Mouse (Mus musculus) induced T-regulatory cell, adult 2 months (primary cell): ENCODE results near the gene Sgpp1.

ENCODE experiments used
- DNase-seq: peaks from one replicate; pipeline ENCODE4 v3.0.0-alpha.2; 2012; ENCODE audit warnings: low read depth

Gene Sgpp1

DNA sequence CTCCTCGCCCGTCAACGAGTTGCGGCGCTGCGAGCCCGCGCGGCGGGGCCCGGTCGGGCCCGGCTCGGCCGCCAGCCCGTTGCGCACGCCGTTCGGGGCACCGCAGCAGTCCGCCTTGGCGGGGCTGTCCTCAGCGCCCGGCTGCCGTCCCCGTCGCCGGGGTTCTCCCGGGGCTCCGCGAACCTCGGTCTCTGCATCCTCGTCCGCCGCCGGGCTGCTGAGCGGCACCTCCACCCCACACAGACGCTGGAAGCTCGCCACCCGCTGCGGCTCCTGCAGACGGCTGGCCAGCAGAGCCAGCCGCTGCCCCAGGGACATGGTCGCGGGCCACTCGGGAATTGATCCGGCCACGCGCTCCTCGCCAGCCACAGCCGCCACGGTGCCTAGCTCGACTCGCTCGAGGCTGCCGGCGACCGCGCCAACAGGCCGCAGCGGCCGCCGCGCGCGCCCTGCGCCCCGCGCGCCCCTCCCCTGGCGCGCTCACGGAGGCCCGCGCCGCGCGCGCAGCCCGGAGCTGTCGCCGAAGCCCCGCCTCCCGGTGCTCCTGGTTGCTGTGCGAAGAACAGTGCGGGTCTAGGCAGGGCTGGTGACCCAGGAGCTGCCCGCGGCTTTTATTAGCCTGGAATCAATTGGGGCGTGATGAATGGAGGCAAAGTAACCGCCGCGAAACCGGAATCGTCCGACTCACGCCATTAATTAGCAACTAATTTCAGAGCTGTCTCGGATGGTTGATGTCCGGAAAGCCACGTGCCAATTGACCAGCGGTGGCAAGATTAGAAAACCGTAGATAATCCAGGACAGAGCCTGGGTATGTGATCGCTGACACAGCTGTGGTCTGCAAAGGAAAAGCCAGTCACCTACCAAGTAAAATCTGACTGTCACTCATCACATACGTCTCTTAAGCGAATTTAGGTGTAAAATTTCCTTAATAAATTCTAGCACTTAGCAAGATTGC lies at the start of gene Sgpp1:
Sgpp1 (minus strand) TSS at position 484 of the 955 bp plus-strand sequence.
- DNase-seq, result peak; percentile 90

DNA sequence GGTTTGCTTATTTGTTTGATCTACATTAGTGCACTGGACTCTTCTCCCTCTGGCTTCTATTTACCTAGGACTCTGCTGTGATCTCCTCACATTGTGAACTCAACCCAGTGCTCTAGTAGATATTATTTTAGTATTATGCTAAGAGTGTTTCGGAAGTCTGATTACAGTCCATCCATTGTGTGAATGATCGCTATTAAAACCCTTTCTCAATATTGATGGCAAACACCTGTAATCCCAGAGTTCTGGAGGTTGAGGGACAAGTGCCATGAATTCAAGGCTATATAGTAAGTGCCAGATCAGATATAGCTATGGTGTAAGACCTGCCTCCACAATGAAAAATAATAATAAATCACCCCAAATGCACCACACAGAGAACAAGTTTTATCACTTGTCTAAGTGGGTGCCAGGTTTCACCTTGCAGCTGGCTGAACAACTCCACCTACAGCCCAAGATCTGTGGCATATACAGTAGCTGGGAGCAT lies 48.8 kb upstream of the Sgpp1 start:
- DNase-seq, result no peak

DNA sequence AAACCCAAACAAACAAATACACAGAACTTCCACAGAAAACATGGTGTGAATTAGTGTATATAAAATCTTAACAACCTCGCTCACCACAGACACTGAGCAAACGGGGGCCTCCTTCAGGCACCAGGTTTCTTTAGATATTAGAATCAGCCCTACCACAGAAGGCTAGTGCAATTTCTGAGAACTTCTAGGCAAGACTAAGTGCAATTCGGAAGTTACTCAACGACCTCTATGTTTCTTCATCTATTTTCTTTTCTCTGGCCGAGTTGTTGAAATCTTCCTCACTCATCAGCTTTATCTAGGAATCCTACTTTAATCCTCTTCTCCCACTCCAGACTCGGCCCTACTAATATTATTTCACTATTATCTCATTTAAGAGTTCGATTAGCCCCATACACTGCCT lies 46.5 kb upstream of the Sgpp1 start:
- DNase-seq, result no peak

DNA sequence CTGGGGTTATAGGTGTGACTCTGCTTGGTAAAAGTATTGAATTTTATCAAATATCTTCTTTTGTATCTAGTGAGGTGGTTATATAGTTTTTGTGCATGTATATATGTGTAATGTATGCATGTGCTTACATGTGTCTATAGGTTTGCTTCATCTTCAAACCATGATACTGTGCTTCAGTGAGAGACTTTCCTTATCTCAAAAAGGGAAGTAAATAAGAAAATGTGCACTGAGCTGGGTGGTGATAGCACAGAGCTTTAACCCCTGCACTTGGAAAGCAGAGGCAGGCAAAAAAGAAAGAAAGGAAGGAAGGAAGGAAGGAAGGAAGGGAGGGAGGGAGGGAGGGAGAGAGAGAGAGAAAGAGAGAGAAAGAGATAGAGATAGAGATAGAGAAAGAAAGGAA lies 45.9 kb upstream of the Sgpp1 start:
- DNase-seq, result no peak

DNA sequence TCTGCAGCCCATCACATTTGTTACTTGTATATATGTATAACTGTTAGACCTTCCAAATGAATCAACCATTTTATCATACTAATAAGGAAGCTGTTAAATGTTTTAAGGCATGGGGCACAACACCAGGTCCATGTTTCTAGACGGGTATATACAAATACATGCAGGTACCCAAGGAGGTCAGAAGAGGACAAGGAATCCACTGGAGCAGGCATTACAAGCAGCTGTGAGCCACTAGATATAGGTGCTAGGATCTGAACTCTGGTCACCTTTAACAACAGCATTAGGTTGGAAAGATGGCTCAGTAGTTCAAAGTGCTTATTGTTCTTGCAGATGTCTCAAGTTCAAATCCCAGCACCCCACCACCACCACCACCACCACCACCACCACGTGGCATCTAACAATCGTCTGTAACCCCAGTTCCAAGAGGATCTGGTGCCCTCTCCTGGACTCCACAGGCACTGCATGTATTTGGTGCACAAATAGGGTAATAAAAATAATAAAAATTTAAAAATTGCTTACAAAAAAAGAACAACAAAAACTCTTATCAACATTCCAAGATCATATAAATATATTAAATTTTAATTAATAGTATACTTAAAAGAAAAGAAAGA lies 37.0 kb upstream of the Sgpp1 start:
- peak; percentile 78 for DNase-seq

DNA sequence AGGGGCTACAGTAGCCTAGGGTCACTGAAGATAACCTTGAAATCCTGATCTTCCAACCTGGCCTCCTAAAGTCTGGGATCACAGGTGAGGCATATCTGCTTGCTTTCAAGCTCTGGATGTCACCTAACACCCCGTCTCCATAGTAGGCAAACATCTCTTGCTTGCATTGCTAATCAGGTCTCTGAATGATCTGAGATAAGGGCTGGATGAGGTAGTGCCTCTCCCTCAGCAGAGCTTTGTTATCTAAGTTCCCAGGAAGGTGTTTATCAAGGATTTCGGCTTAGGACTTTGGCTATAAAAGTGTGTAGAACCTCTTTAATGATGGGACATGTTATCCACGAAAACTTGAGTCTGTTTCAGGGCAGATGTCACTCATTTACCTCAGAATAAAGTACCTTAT lies 35.9 kb upstream of the Sgpp1 start:
- DNase-seq, result no peak

DNA sequence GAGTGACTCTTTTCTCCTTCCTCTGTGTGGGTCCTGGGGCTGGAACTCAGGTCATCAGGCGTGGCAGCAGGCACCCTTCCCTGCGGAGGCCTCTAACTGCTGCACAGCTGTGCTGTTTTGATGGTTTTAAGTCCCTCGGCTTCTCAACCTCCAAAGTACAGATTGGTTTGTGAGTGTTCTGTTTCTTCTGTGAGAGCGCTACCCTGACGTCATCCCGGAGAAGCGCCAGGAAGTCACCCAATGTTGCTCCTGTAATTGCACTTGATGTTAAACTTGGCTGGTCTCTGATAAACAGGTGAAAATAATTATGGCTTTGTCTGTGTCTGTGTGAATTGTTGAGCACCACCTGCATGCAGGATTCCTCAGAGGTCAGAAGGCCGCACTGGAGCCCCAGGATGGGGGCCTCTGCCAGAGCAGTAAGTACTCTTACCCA lies 31.4 kb upstream of the Sgpp1 start:
- DNase-seq, result peak; percentile 54

DNA sequence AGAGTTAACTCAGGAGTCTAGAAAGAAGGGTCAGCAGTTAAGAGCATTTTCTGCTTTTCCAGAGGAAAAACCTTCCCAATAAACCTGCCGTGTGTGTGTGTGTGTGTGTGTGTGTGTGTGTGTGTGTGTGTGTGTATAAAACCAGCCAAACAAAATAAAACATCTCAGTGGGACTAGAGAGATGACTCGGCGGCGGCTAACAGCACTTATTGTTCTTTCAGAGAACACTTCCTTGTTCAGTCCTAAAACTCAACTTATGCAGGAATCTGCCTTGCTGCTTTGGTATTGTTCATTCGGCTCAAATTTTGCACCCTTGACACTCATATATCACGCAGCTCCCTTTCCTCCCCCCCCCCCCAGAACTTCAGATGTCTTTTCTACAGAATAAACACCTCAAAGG lies 30.9 kb upstream of the Sgpp1 start:
- no peak for DNase-seq

DNA sequence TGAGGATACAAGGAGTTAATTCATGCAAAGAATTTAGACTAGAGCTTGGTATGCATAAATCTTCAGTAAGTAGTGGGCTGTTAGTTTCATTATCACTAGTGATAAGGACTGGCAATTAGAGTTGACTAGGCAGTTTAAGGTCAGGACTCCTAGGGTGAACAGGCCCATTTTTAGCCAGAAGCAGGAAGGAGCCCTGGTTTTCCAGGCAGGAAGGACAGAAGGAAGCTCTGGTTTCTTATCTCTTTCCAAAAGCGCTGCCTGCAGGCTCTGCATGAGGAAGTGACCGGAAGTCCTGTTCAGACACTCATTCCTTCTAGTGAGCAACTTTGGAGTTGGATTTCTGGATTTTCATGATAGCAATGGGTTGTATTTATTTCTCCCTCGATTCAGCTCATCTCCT lies 30.2 kb upstream of the Sgpp1 start:
- DNase-seq, result no peak

DNA sequence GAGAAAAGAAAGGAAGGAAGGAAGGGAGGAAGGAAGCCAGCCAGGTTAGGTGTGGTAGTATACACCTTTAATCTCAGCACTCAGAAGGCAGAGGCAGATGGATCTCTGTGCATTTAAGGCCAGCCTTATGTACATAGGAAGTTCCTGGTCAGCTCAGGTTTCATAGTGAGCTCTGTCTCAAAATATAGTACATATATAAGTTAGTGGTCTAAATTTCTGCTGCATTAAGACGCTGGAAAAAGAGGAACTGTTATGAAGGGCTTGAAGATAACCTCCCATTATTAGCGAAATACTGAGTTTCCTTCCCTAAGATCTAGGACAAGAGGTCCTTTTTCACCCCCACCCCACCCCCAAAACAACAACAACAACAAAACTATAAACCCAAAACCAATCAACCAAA lies 20.9 kb upstream of the Sgpp1 start:
- DNase-seq, result no peak

DNA sequence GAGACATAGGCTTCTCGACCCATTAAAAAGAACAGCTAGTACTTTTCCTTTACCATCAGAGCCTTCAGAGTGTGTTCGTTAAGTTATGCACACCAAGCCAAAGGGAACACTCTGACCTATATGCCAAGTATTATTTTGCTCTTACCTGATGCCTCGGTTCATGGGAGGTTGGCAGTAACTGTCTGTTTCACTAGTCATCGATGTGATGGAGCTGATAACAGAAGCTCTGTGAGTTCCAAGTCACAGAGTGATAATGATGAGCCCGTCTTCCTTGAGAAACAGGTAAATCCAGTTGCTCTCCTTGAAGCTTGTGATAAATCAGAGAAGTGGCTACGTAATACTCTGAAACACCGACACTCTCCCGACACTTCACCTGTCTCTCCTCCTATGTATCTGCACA lies 18.2 kb upstream of the Sgpp1 start:
- DNase-seq, result no peak

DNA sequence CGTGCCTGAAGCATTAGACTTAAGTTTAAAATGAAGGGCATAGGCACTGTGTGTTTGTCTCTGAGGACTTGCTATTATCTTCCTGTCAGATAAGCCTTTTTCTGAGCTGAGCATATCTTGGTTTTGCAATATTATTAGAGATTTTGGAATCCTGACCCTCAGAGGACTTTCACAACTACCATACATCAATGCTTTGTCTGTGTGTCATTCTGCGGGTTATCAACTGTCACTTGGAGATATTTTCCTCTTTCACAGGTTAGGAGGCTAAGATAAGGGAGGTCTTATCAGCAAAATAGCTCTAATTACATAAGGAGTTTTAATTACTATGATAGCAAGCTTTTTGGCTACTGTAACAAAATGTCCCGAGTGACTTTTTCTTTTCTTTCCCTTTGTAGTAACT lies 16.5 kb upstream of the Sgpp1 start:
- no peak for DNase-seq

DNA sequence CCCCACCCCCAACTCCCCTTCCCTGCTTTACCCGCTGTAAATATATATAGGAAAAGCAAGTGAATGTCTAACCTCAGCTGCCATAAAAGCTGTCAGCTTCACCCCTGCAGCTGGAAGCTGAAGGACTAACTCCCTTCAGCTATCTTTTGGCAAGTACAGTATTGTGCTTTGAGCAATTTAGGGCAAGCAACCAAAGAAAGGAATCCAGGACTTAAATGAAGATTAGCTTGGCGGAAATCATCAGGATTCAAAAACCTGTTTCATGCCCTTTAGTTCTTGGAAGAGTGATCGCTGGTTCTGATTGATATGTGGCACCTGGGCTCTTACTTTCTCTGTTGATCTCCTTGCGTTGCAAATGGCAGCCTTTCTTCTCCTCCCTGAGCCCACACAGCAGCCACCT lies 13.0 kb upstream of the Sgpp1 start:
- DNase-seq, result no peak

DNA sequence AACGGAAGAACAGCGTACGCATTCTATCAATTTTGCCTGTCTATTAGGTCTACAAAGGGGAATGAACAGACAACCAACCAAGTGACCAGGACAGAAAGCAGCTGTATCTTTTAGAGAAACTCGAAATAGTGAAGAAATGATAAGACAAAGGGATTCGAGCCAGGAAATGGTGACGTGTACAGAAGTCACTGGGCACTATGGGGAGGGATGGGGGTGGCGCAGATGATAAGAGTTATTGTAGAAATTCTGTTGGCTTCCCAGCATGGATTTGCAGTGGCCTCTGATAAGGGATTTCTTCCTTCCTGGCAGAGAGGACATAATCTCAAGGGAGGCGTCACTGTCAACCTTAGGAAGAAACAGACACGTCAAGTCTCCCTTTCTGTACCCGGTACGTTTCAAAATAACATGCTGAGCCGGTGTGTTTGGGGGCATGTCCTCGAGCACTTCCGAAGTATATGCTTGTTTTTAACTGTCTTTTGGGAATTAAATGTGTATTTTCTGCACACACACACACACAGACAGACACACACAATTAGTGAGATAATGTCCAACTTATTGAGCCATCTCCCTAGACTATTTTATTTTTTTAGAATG lies 10.3 kb upstream of the Sgpp1 start:
- no peak for DNase-seq

DNA sequence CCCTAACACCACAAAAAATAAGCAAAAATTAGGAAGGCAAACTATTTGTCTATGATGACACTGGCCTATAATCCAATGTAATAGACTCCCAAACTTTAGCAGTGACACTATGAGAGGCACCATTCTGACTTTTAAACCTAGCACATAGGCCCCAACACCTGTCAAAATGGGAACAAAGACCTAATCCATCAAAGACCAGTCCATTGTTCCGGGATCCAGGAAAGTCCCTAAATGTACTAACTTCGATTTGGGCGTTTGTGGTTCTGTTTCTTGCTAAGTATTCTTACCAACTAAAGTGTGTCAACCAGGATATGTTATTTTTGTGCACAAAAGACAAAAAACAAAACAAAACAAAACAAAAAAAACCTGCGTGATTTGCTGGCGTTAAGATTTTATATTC lies 6.6 kb upstream of the Sgpp1 start:
- no peak for DNase-seq

DNA sequence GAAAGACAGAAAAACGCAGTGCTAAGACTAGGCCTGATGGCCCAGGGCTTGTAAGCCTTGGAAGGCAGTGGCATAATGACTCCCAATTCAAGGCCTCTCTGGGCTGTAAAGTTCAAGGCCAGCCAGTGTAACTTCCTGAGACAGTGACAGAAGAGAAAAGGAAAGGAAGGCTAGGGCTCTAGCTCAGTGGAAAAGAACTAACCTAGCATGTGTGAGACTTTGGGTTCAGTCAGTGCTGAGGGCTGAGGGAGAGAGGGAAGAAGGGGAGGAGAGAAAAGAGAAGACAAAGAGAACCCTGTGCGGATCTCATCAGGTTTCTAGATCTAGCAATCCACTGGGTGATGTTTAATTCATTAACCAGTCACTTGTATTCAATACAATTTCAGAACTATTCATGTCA lies 5.7 kb upstream of the Sgpp1 start:
- no peak for DNase-seq

DNA sequence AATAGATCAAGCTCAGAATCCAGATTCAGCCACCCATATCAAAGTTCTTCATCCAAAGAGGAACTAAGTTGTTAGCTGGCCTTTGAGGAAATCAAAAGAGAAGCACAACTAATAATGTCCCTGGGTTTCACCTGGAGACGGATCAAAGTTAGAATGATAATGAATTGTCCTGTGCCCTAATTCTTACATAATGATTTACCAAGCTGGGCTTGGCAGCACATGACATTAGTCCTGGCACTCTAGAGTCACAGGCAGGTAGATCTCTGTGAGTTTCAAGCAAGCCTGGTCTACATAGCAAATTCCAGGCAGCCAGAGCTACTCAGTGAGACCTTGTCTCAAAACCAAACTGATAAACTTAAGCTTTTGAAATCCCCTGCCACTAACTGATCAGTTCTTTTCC lies 4.9 kb upstream of the Sgpp1 start:
- DNase-seq, result no peak

DNA sequence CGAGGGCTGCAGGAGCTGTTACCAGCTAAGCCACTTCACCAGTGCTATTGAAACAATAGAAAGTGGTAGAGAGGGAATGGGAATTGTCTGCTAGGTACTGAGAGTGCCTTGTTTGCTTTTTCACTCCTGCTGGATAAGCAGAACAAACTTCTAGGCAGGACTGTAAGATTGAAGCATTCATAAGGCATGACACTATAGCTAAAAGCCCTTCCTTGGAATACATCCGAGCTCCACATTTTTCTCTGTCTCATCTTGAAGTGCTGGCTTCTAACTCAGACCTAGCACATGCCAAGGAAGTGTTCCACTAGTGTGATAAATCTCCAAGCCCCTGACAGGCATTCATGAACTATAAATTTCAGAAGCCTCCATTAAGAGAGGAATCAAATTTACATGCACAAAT lies 4.1 kb upstream of the Sgpp1 start:
- DNase-seq, result no peak

DNA sequence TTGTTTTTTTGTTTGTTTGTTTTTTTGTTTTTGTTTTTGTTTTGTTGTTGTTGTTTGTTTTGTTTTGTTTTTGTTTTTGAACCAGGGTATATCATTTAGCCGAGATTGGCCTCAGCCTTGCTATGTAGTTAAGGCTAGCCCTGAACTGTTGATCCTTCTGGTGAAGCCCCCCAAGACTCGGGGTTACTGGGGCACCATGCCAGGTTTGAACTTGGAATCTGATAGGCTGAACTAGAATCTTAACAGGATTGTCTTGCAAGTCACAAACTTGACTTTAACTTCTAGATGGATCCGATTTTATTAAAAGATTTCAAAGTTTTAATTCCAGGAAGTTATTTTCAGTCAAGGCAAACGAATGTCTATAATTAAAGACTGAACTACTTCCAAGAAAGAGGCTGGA lies 767 bp upstream of the Sgpp1 start:
- DNase-seq, result peak; percentile 20

DNA sequence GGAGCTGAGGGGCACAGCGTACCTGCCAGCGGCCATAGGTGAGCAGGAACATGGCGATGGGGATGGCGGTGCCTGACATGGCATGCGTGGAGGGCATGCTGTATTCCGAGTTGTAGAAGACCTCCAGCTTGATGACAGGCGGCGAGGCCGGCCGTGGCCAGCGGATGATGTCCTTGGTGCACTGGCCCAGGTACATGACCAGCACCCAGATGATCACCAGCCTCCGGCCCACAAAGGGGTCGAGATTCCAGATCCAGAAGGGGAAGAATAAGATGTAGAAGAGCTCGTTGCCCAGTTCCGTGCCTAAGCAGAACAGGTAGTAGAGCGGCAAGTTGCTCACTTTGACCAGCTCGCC lies 661 bp downstream of the Sgpp1 start:
- peak; percentile 62 for DNase-seq

DNA sequence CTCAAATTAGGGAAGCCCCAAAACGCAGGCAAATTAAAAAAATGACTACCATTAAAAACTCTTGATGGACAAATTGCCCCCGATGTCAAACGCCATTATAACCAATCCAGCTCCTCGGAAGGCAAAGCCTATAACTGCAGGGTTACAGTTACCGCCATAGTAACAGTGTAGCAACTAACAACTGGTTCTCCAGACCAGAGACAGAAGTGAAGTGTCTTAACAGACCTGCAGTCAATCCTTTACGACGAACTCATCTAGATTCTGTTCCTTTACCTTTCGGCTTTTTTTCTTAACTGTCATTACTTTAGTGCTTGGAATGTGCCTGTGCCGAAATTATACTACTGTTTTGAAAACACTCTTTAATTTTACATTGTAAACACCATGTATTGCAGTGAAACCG lies 1.4 kb downstream of the Sgpp1 start:
- peak; percentile 65 for DNase-seq

DNA sequence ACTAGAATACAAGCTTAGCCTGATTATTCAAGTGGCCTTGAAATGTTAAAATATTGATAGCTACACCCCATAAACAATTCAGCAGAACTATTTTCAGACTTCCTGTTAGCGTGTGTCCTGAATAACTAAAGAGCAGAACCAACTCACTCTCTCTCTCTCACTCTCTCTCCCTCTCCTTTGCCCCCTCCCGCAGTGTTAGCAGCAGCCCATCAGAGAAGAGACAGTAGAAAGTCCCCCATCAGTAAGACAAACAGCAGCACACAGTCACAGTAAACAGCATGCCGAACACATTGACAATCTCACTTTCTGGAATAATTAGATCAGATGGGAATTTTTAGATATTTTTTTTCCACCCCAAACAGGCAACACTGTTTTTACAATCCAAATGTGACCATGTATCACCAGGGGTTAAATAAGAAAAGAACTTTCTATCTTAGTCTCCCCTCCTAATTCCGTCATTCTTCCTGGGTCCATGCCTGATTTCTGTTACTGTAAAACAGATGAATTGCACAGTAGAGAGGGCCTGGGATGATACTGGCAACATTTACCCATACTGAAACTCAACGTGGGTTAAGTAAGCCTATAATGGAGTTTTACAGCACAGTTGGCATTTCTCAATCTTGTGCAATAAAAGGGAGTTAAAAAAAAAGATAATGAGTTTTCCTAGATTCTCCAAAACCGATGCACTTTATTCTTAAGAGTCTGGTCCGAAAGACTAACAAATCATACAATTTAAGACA lies 2.0 kb downstream of the Sgpp1 start:
- peak; percentile 52 for DNase-seq
